Mouse (Mus musculus): ENCODE data around the gene 2310050C09Rik. TPM values are rescaled to one million over a fixed set of nuclear protein-coding genes. Genes with fewer than 3 reads are reported as not detected.

The 2310050C09Rik gene
- polyA plus RNA-seq, 1 experiment from 2014 or later = not detected

GRCm38 (mm10) chr3:92825808-92826207 is 44.2 kb downstream of the 2310050C09Rik start:
- no peaks in the 10 kb centered on the region for H3K36me3 ChIP-seq (ENCODE audit: control insufficient read depth, insufficient read depth, low read length)
- no peak overlapping the region for H3K27ac ChIP-seq (ENCODE audit: low read depth, low read length)
- H3K9me3 ChIP-seq (ENCODE audit: control insufficient read depth, low read length) = no peaks in the 10 kb centered on the region
- no peak overlapping the region for H3K9ac ChIP-seq (ENCODE audit: low read depth, low read length)
- H3K27me3 ChIP-seq (replicated peaks; ENCODE audit: control insufficient read depth, insufficient read depth, low read length) = no peaks in the 10 kb centered on the region
- ATAC-seq = no peak
- H3K4me2 ChIP-seq (ENCODE audit: low read length) = no peak overlapping the region
- H3K4me1 ChIP-seq (ENCODE audit: control insufficient read depth, insufficient read depth, low read depth, low read length) = no peaks in the 10 kb centered on the region
- H3K4me3 ChIP-seq (ENCODE audit: low read length) = no peak overlapping the region
- 30% methylated on average over 1 of the region's 1 CpGs for WGBS

Other genes starting within 250 kb of the 2310050C09Rik start
- not detected in 2 replicates for gene Lce6a, start 248.6 kb downstream of the 2310050C09Rik start, polyA plus RNA-seq (2015; fragmentation: Nextera tagmentation; extraction: Ambion mirVana)
- not detected in 2 replicates for gene Lce1a1, start 221.9 kb downstream of the 2310050C09Rik start, polyA plus RNA-seq (2015; fragmentation: Nextera tagmentation; extraction: Ambion mirVana)
- not detected in 2 replicates for gene Lce1b, start 213.3 kb downstream of the 2310050C09Rik start, polyA plus RNA-seq (2015; fragmentation: Nextera tagmentation; extraction: Ambion mirVana)
- gene Lce1a2, start 199.9 kb downstream of the 2310050C09Rik start, polyA plus RNA-seq (2015; fragmentation: Nextera tagmentation; extraction: Ambion mirVana) = not detected in 2 replicates
- gene Lce1c, start 191.0 kb downstream of the 2310050C09Rik start, polyA plus RNA-seq (2015; fragmentation: Nextera tagmentation; extraction: Ambion mirVana) = not detected in 2 replicates
- gene Lce1d, start 183.0 kb downstream of the 2310050C09Rik start, polyA plus RNA-seq (2015; fragmentation: Nextera tagmentation; extraction: Ambion mirVana) = not detected in 2 replicates
- gene Lce1e, start 161.1 kb downstream of the 2310050C09Rik start, polyA plus RNA-seq (2015; fragmentation: Nextera tagmentation; extraction: Ambion mirVana) = not detected in 2 replicates
- not detected in 2 replicates for gene Lce1f, start 149.9 kb downstream of the 2310050C09Rik start, polyA plus RNA-seq (2015; fragmentation: Nextera tagmentation; extraction: Ambion mirVana)
- gene Gm38119, start 131.1 kb downstream of the 2310050C09Rik start, polyA plus RNA-seq (2015; fragmentation: Nextera tagmentation; extraction: Ambion mirVana) = not detected in 2 replicates
- gene Lce1g, start 117.9 kb downstream of the 2310050C09Rik start, polyA plus RNA-seq (2015; fragmentation: Nextera tagmentation; extraction: Ambion mirVana) = not detected in 2 replicates
- gene Lce1h, start 105.2 kb downstream of the 2310050C09Rik start, polyA plus RNA-seq (2015; fragmentation: Nextera tagmentation; extraction: Ambion mirVana) = not detected in 2 replicates
- not detected in 2 replicates for gene Lce1i, start 91.3 kb downstream of the 2310050C09Rik start, polyA plus RNA-seq (2015; fragmentation: Nextera tagmentation; extraction: Ambion mirVana)
- gene Lce1j, start 79.7 kb downstream of the 2310050C09Rik start, polyA plus RNA-seq (2015; fragmentation: Nextera tagmentation; extraction: Ambion mirVana) = not detected in 2 replicates
- not detected in 2 replicates for gene Lce1k, start 62.3 kb downstream of the 2310050C09Rik start, polyA plus RNA-seq (2015; fragmentation: Nextera tagmentation; extraction: Ambion mirVana)
- gene Kprp, start 43.0 kb downstream of the 2310050C09Rik start, polyA plus RNA-seq (2015; fragmentation: Nextera tagmentation; extraction: Ambion mirVana) = not detected in 2 replicates
- gene Lce1l, start 18.9 kb downstream of the 2310050C09Rik start, polyA plus RNA-seq (2015; fragmentation: Nextera tagmentation; extraction: Ambion mirVana) = not detected in 2 replicates
- not detected in 2 replicates for gene Lce3a, start 56.0 kb upstream of the 2310050C09Rik start, polyA plus RNA-seq (2015; fragmentation: Nextera tagmentation; extraction: Ambion mirVana)
- not detected in 2 replicates for gene Lce3b, start 62.8 kb upstream of the 2310050C09Rik start, polyA plus RNA-seq (2015; fragmentation: Nextera tagmentation; extraction: Ambion mirVana)
- gene Lce3c, start 74.3 kb upstream of the 2310050C09Rik start, polyA plus RNA-seq (2015; fragmentation: Nextera tagmentation; extraction: Ambion mirVana) = 0.89 TPM in 1 of 2 replicates, not detected in the other
- not detected in 2 replicates for gene Lce3d, start 87.2 kb upstream of the 2310050C09Rik start, polyA plus RNA-seq (2015; fragmentation: Nextera tagmentation; extraction: Ambion mirVana)
- not detected in 2 replicates for gene Lce3e, start 96.8 kb upstream of the 2310050C09Rik start, polyA plus RNA-seq (2015; fragmentation: Nextera tagmentation; extraction: Ambion mirVana)
- gene Lce3f, start 122.0 kb upstream of the 2310050C09Rik start, polyA plus RNA-seq (2015; fragmentation: Nextera tagmentation; extraction: Ambion mirVana) = not detected in 2 replicates
- gene Crct1, start 145.5 kb upstream of the 2310050C09Rik start, polyA plus RNA-seq (2015; fragmentation: Nextera tagmentation; extraction: Ambion mirVana) = 2.1 and 2.3 TPM in 2 replicates
- not detected in 2 replicates for gene Lce1m, start 148.8 kb upstream of the 2310050C09Rik start, polyA plus RNA-seq (2015; fragmentation: Nextera tagmentation; extraction: Ambion mirVana)
- gene Gm4858, start 198.6 kb upstream of the 2310050C09Rik start, polyA plus RNA-seq (2015; fragmentation: Nextera tagmentation; extraction: Ambion mirVana) = not detected in 2 replicates